In genomic region chr11:32149605-32150004, GRCm38 (mm10) we compare ENCODE assay signal across 21 mouse cellular contexts. TPM values are rescaled to one million over a fixed set of nuclear protein-coding genes. Genes with fewer than 3 reads are reported as not detected.
DNase-seq lines count a peak whose midpoint lies in the region; ATAC-seq and TF ChIP-seq lines count a peak whose summit lies in the region.
"Had no signal": no experiment of that assay in that cellular context is flagged by ENCODE, and none has a peak within 500 bp of the region (broad histone marks: within the 10 kb centered on the region; RNA-seq: fewer than 3 reads in every experiment).

No protein-coding gene starts in this region.

- no peak for DNase-seq in layer of hippocampus, adult 2 months (ENCODE audit: low spot score in 2 of 2)
- no peak for DNase-seq in layer of hippocampus, adult 9-10 months (ENCODE audit: low spot score)
- peak; percentile 28 for DNase-seq in R1 (ENCODE audit: low read depth, low spot score)
- DNase-seq in kidney, adult 8-10 months: no peak
- DNase-seq: adrenal gland, adult 2 months; adrenal gland, postnatal 25 days; cerebellum, adult 2 months; cerebellum, postnatal 10 days; gastrocnemius, postnatal 36 days; heart, adult 2 months; heart, postnatal 14 days had no signal

- H3K4me1 ChIP-seq in forebrain, embryonic 16.5 days (replicated peaks; ENCODE audit: control insufficient read depth, insufficient read depth, low read length): peaks cover 2% of the 10 kb centered on the region; the same call in 1 of the 2 replicates
- no peaks in the 10 kb centered on the region for H3K4me1 ChIP-seq in forebrain, embryonic 12.5 days
- H3K4me1 ChIP-seq: embryonic facial prominence, embryonic 10.5 days; heart, embryonic 15.5 days; hindbrain, embryonic 13.5 days had no signal

- H3K27me3 ChIP-seq in forebrain, embryonic 16.5 days (replicated peaks; ENCODE audit: control insufficient read depth, insufficient read depth, low read length): no peaks in the 10 kb centered on the region
- no peaks in the 10 kb centered on the region for H3K27me3 ChIP-seq in forebrain, embryonic 12.5 days
- H3K27me3 ChIP-seq: heart, embryonic 15.5 days; hindbrain, embryonic 13.5 days had no signal

- no peaks in the 10 kb centered on the region for H3K9me3 ChIP-seq in forebrain, embryonic 16.5 days (ENCODE audit: control insufficient read depth, low read length)
- H3K9me3 ChIP-seq in forebrain, embryonic 12.5 days: no peaks in the 10 kb centered on the region
- H3K9me3 ChIP-seq: embryonic facial prominence, embryonic 10.5 days; heart, embryonic 15.5 days; hindbrain, embryonic 13.5 days had no signal

- H3K4me3 ChIP-seq in forebrain, embryonic 16.5 days (replicated peaks; ENCODE audit: low read length): no peak overlapping the region
- no peak overlapping the region for H3K4me3 ChIP-seq in forebrain, embryonic 12.5 days (replicated peaks)
- no peak overlapping the region for H3K4me3 ChIP-seq in layer of hippocampus, adult 2 months
- H3K4me3 ChIP-seq: embryonic facial prominence, embryonic 10.5 days; heart, adult 2 months; heart, embryonic 15.5 days; hindbrain, embryonic 13.5 days had no signal

- WGBS in forebrain, embryonic 16.5 days: 71% methylated on average over 11 of the region's 11 CpGs
- WGBS in forebrain, embryonic 12.5 days: 83% methylated on average over 11 of the region's 11 CpGs

- no peak overlapping the region for H3K4me2 ChIP-seq in forebrain, embryonic 16.5 days (ENCODE audit: low read length)
- H3K4me2 ChIP-seq in forebrain, embryonic 12.5 days: no peak overlapping the region
- H3K4me2 ChIP-seq: heart, embryonic 11.5 days; heart, embryonic 15.5 days; hindbrain, embryonic 13.5 days had no signal

- no peak for TF ChIP-seq CTCF in layer of hippocampus, adult 2 months (conservative IDR thresholded peaks at IDR 0.05)

- 0 out of 2 replicates have a peak overlapping the region, but pooled peaks have one; percentile 10 for H3K9ac ChIP-seq in forebrain, embryonic 16.5 days (replicated peaks; ENCODE audit: low read depth, low read length)
- H3K9ac ChIP-seq in forebrain, embryonic 12.5 days: no peak overlapping the region
- H3K9ac ChIP-seq: heart, embryonic 15.5 days; hindbrain, embryonic 13.5 days had no signal

- H3K36me3 ChIP-seq in forebrain, embryonic 16.5 days (ENCODE audit: control insufficient read depth, insufficient read depth): no peaks in the 10 kb centered on the region
- H3K36me3 ChIP-seq in forebrain, embryonic 12.5 days (replicated peaks): no peaks in the 10 kb centered on the region
- H3K36me3 ChIP-seq: embryonic facial prominence, embryonic 10.5 days; heart, embryonic 15.5 days; hindbrain, embryonic 13.5 days had no signal

- 0 out of 2 replicates have a peak overlapping the region, but pooled peaks have one; percentile 14 for H3K27ac ChIP-seq in forebrain, embryonic 16.5 days (ENCODE audit: low read length)
- no peak overlapping the region for H3K27ac ChIP-seq in forebrain, embryonic 12.5 days
- H3K27ac ChIP-seq in layer of hippocampus, adult 2 months: peak overlapping the region; percentile 8; the same call in 1 of the 2 replicates
- H3K27ac ChIP-seq: embryonic facial prominence, embryonic 10.5 days; heart, adult 2 months; heart, embryonic 15.5 days; hindbrain, embryonic 13.5 days; hindbrain, postnatal 0 days had no signal

- ATAC-seq in forebrain, embryonic 16.5 days: peak; percentile 29; the same call in 1 of the 2 replicates
- ATAC-seq in forebrain, embryonic 12.5 days (ENCODE audit: low FRiP score): no peak
- ATAC-seq in monocyte, adult 5-6 weeks (replicated peaks; ENCODE audit: insufficient number of reproducible peaks, low FRiP score, low TSS enrichment, poor library complexity, severe bottlenecking): 0 out of 2 replicates have a peak, but pooled peaks have one; percentile 27
- ATAC-seq: hindbrain, postnatal 0 days; Patski had no signal

RNA-seq across cellular contexts. Expression of gene Il9r, which starts 50.5 kb away (rescaled TPM):
- not detected in 2 replicates for polyA plus RNA-seq in forebrain, embryonic 16.5 days (2015; fragmentation: Nextera tagmentation; extraction: Ambion mirVana)
- not detected in 2 replicates for polyA plus RNA-seq in forebrain, embryonic 12.5 days (2016; fragmentation: Nextera tagmentation; extraction: Ambion mirVana)
- total RNA-seq in layer of hippocampus, adult 2 months (2021): not detected
- 0.11 to 4.6 TPM (median 3.1 TPM) in 3 replicates for total RNA-seq in monocyte, adult 5-6 weeks (2017)
- total RNA-seq: adrenal gland, postnatal 25 days; gastrocnemius, postnatal 36 days; heart, adult 2 months; hindbrain, postnatal 0 days had no signal
- polyA plus RNA-seq: adrenal gland, adult 2 months; cerebellum, adult 2 months; embryonic facial prominence, embryonic 10.5 days; heart, embryonic 11.5 days; hindbrain, embryonic 13.5 days; hindbrain, postnatal 0 days; intestine, embryonic 14.5 days; Patski had no signal

RNA-seq across cellular contexts. Expression of gene Snrnp25, which starts 55.6 kb away (rescaled TPM):
- 45.0 and 45.6 TPM in 2 replicates for polyA plus RNA-seq in forebrain, embryonic 16.5 days (2015; fragmentation: Nextera tagmentation; extraction: Ambion mirVana)
- 61.4 and 62.7 TPM in 2 replicates for polyA plus RNA-seq in forebrain, embryonic 12.5 days (2016; fragmentation: Nextera tagmentation; extraction: Ambion mirVana)
- 10 to 100 TPM; 20.6 to 22.4 TPM for total RNA-seq in layer of hippocampus, adult 2 months (2021)
- total RNA-seq in monocyte, adult 5-6 weeks (2017): 17.2 to 21.3 TPM (median 19.0 TPM) in 3 replicates
